Mouse (Mus musculus) heart, adult 2 months (tissue): ENCODE measurements around the gene Gm49395.

Experiments used
- CTCF ChIP-seq: fragments of 200-600 bp; IDR thresholded peaks from 2 replicates; pipeline ENCODE4 v1.8.1; 2022; ENCODE audit warnings: antibody characterized with exemption, mild to moderate bottlenecking, moderate library complexity
- EP300 ChIP-seq: fragments of 200-500 bp; IDR thresholded peaks from 2 replicates; pipeline ENCODE4 v1.6.1; 2011; ENCODE audit warnings: low read depth, low read length, control low read depth; ENCODE audit not compliant: insufficient read depth
- POLR2A ChIP-seq: fragments of 200-500 bp; IDR thresholded peaks from 2 replicates; pipeline ENCODE4 v1.6.1; 2011; ENCODE audit warnings: mild to moderate bottlenecking, low read depth, low read length, control low read depth; ENCODE audit not compliant: insufficient read depth

DNA sequence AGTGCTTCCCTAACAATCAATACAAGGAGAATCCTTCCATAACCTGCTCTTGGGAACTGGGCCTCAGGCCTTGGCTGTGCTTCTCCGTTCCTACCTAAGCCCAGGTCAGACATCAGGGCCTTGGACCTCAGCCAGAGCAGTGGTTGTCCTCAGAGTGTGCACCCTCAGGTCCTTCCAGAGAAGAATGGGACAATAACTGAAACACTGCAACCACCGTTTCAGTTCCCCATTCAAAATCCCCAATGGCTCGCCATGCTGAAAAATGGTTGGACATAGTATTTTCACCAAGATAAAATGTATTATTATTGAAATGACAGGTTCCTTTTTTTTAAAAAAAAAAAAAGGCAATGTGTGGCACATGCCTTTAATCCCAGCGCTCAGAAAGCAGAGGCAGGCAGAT lies 81.0 kb downstream of the Gm49395 start:
- no peak for TF ChIP-seq CTCF
- TF ChIP-seq POLR2A: no peak
- no peak for TF ChIP-seq EP300
